Mouse (Mus musculus) C2C12 (cell line): ENCODE data around the gene Vipr1. TPM values are rescaled to one million over a fixed set of nuclear protein-coding genes. Genes with fewer than 3 reads are reported as not detected.

Experiments
- H3K27me3 ChIP-seq: one replicate; pipeline ENCODE4 v1.6.1; 2011; ENCODE audit not compliant: control insufficient read depth, insufficient read depth, insufficient read length
- H3K36me3 ChIP-seq: one replicate; pipeline ENCODE4 v1.6.1; 2011; ENCODE audit not compliant: control insufficient read depth, insufficient read depth
- H3K4me3 ChIP-seq: one replicate; pipeline ENCODE4 v1.5.1; 2011; ENCODE audit warnings: mild to moderate bottlenecking, control low read depth; ENCODE audit not compliant: poor library complexity, insufficient read depth, severe bottlenecking
- H3K79me2 ChIP-seq: one replicate; pipeline ENCODE4 v1.6.1; 2011; ENCODE audit not compliant: control insufficient read depth, insufficient read depth
- H3K79me3 ChIP-seq: one replicate; pipeline ENCODE4 v1.6.1; 2011; ENCODE audit warnings: low read depth, control low read depth
- H3ac ChIP-seq: one replicate; pipeline ENCODE3; 2011; ENCODE audit warnings: low read depth; ENCODE audit not compliant: control insufficient read depth, insufficient read length
- CEBPB ChIP-seq: IDR thresholded peaks from one replicate; pipeline ENCODE4 v1.6.1; 2011; ENCODE audit warnings: low read depth, mild to moderate bottlenecking, control low read depth, moderate library complexity
- CTCF ChIP-seq: IDR thresholded peaks from one replicate; pipeline ENCODE4 v1.5.1; 2011; ENCODE audit not compliant: control insufficient read depth, insufficient read depth, insufficient read length
- FOSL1 ChIP-seq: IDR thresholded peaks from one replicate; pipeline ENCODE4 v1.8.0; 2011; ENCODE audit warnings: mild to moderate bottlenecking, low read length; ENCODE audit not compliant: poor library complexity, insufficient read depth, severe bottlenecking
- MAX ChIP-seq: IDR thresholded peaks from one replicate; pipeline ENCODE4 v1.6.1; 2011; ENCODE audit warnings: mild to moderate bottlenecking, control low read depth
- MYOD1 ChIP-seq: IDR thresholded peaks from one replicate; pipeline ENCODE4 v1.6.1; 2011; ENCODE audit warnings: low read depth; ENCODE audit not compliant: control insufficient read depth, insufficient read length
- MYOG ChIP-seq: IDR thresholded peaks from one replicate; pipeline ENCODE4 v1.6.1; 2011; ENCODE audit not compliant: control insufficient read depth, insufficient read length; ENCODE audit errors: extremely low read depth
- USF1 ChIP-seq: IDR thresholded peaks from one replicate; pipeline ENCODE4 v1.6.1; 2011; ENCODE audit warnings: low read depth, mild to moderate bottlenecking, control low read depth, moderate library complexity
- polyA plus RNA-seq: library from polyadenylated mRNA; unstranded; fragments of >200 nt; fragmentation: generic; extraction: Trizol; gene quantifications from one replicate; pipeline ENCODE4 v1.2.1, GENCODE M21; 2012; ENCODE audit warnings: missing spikeins

Gene Vipr1
- polyA plus RNA-seq, 1 experiment: 0.19 TPM

DNA sequence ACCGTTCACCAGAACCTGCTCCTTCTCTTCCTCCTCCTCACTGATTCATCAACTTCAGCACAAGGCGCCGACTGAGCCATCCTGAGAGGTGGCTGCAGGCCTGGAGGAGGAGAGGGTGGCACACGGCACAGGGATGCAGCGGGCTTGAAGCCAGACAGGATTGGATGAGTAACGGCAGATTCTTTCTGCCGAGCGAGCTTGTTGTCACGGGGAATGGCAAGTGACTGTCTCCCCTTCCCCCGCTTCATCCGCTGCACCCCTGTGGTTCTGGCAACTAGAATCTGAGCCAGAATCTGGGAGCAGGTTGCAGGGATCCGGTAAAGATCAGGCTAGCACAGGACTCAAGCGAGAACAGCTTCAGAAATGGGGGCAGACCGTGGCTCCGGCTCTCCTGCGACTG lies 2.7 kb upstream of the Vipr1 start:
- Histone ChIP-seq H3K27me3 (peaks cover 68% of the 10 kb centered on the region), H3ac (no peak overlapping the region), H3K79me3 (no peaks in the 10 kb centered on the region), H3K36me3 (no peaks in the 10 kb centered on the region), H3K79me2 (no peaks in the 10 kb centered on the region), H3K4me3 (no peak overlapping the region)
- TF ChIP-seq MAX (no peak), MYOG (no peak), MYOD1 (no peak), CTCF (no peak), CEBPB (no peak), FOSL1 (no peak), USF1 (no peak)

DNA sequence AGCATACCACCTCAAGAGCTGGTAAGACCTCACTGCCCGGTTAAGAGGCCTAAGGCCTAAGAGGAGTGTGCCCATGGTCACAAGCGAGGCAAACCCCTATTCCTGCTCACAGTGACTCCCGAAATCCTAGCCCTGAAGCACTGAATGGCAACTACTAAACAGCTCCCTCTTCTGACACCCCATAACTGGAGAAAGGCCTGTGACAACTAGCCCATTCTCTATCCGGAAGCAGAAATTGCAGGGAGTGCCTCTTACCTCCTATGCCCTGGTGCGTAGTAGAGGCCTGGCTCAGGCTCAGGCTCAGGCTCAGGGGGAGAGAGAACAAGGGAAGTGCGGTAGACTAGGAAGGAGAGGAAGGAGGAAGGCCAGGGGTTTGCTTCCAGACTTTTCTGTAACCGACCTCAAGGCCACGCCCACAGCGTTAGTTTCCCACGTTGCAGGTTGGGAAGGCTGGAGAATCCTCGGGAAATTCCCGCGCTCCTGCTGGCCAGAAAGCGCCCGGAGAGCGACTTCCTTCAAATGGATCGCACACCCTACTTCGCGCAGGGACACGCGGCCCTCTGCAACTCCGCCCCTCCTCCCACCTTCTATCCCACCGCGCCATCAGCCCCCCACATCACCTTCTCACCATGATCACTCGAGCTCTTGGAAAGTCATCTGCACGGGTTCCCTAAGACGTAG lies 1.1 kb upstream of the Vipr1 start:
- H3K79me2 ChIP-seq: no peaks in the 10 kb centered on the region
- TF ChIP-seq FOSL1: no peak
- TF ChIP-seq USF1: no peak
- no peak for TF ChIP-seq MYOD1
- TF ChIP-seq MYOG: no peak
- no peak for TF ChIP-seq MAX
- TF ChIP-seq CTCF: no peak
- no peak for TF ChIP-seq CEBPB
- H3K36me3 ChIP-seq: no peaks in the 10 kb centered on the region
- no peak overlapping the region for H3ac ChIP-seq
- peaks cover 61% of the 10 kb centered on the region for H3K27me3 ChIP-seq
- no peaks in the 10 kb centered on the region for H3K79me3 ChIP-seq
- no peak overlapping the region for H3K4me3 ChIP-seq

DNA sequence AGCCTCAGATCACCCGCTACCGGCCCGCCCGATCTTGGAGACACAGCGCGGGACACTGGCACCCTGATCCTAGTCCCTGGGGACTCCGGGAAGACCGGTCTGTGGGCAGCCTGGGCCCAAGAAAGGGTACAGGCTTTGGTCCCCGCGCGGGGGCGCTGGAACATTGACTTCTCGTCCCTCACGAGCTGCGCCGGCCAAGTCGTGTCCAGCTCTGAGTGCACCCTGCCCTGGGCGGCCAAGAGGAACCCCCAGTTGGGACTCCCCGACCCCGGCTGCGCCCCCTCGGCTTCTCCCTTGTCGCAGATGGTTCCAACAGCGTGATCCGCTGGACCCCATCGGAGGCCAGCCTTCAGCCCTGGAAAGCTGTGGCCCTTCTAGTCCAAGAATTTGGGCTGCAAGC lies 515 bp upstream of the Vipr1 start, which contains the start of gene Lyzl4:
Gene Lyzl4, minus strand, starts transcription at position 96 of the 400 bp plus-strand sequence.
- H3K4me3 ChIP-seq: no peak within 1 kb of the TSS
- TF ChIP-seq USF1 (no peak), MAX (no peak), MYOD1 (no peak), FOSL1 (no peak), CTCF (peak; percentile 80)
- no peaks in the 10 kb centered on the region for H3K79me3 ChIP-seq
- no peaks in the 10 kb centered on the region for H3K79me2 ChIP-seq
- no peak within 1 kb of the TSS for H3ac ChIP-seq
- H3K36me3 ChIP-seq: no peaks in the 10 kb centered on the region
- peaks cover 57% of the 10 kb centered on the region for H3K27me3 ChIP-seq

DNA sequence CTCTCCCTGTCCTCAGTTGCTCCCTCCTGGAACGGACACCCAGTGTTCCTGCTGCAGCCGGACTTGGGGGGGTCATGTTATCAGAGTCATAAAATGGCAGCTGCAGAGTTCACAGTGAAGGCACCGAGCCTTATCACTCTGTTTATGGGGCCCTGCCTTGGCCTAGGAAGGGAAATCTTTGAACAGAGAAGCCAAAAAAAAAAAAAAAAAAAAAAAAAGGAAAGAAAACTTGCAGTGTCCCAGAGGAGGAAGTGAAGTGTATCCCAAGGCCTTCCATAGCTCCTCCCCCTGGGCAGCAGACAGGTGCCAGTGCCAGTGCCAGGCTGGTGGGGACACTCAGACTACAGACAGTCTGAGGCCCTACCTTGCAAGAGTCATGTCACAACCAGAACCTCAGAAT lies 2.3 kb downstream of the Vipr1 start:
- H3K36me3 ChIP-seq: no peaks in the 10 kb centered on the region
- TF ChIP-seq MYOG (no peak), FOSL1 (no peak), MAX (no peak), MYOD1 (no peak), USF1 (no peak), CEBPB (no peak), CTCF (no peak)

DNA sequence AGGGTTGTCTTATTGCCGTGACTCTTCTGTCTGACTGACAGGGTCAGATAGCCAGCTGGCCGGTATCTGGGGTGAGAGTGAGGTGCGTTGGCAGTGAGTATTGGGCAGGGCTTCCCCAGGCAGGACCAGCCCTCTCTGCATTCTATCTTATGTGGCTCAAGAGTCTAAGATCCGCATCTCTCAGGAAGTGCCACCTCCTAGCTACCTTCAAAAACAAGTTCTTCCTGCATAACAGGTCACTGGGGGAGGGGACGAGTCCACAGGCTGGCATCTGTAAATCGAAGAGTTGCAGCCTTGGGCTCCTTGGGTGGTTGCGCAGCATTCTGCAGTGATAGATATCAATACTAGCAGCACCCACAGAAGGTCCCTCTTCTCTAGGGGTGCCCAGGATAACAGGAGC lies 4.5 kb downstream of the Vipr1 start:
- H3K79me3 ChIP-seq: no peaks in the 10 kb centered on the region
- H3K4me3 ChIP-seq: no peak overlapping the region
- H3K27me3 ChIP-seq: peaks cover 44% of the 10 kb centered on the region
- H3K79me2 ChIP-seq: no peaks in the 10 kb centered on the region
- no peak for TF ChIP-seq FOSL1
- no peak for TF ChIP-seq MAX
- no peak for TF ChIP-seq CTCF
- no peak for TF ChIP-seq MYOG
- no peak for TF ChIP-seq MYOD1
- no peak for TF ChIP-seq CEBPB
- no peak for TF ChIP-seq USF1
- no peaks in the 10 kb centered on the region for H3K36me3 ChIP-seq
- no peak overlapping the region for H3ac ChIP-seq

More for the DNA sequence above, 2.3 kb downstream of the Vipr1 start:
- Histone ChIP-seq H3K27me3 (peaks cover 64% of the 10 kb centered on the region), H3K79me3 (no peaks in the 10 kb centered on the region), H3K4me3 (no peak overlapping the region), H3ac (no peak overlapping the region), H3K79me2 (no peaks in the 10 kb centered on the region)

DNA sequence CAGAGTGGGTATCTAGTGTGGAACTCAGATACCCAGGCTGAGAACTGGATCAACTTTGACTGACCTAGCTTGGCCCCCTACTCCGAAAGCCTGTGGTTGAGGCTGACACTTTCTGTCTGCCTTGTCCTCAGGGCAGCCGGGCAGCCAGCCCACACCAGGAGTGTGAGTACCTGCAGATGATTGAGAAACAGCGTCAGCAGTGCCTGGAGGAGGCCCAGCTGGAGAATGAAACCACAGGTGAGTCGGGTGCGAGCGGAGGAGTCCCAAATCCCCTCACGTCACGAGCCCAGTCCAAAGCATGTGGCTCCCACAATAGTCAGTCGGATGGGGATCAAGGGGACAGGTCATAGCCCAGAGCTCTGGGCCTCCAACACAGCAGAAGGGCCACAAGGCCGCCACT lies 11.2 kb downstream of the Vipr1 start:
- TF ChIP-seq CEBPB: no peak
- TF ChIP-seq MYOG: no peak
- TF ChIP-seq FOSL1: no peak
- no peak for TF ChIP-seq USF1
- TF ChIP-seq MAX: no peak
- TF ChIP-seq CTCF: no peak
- TF ChIP-seq MYOD1: no peak
- peaks cover 18% of the 10 kb centered on the region for H3K27me3 ChIP-seq
- H3K36me3 ChIP-seq: no peaks in the 10 kb centered on the region
- no peak overlapping the region for H3ac ChIP-seq
- H3K79me3 ChIP-seq: no peaks in the 10 kb centered on the region
- no peaks in the 10 kb centered on the region for H3K79me2 ChIP-seq
- H3K4me3 ChIP-seq: no peak overlapping the region
